Mouse (Mus musculus) hindbrain, embryonic 16.5 days (tissue): ENCODE results near the gene Adamtsl4. TPM values are rescaled to one million over a fixed set of nuclear protein-coding genes. Genes with fewer than 3 reads are reported as not detected.

ENCODE experiments used
- ATAC-seq: fragments of 200-750 bp; cut with Nextera tagmentation; 2 replicates; pipeline ENCODE4 v1.8.0; 2017; ENCODE audit warnings: moderate TSS enrichment, moderate library complexity
- H3K27ac ChIP-seq: fragments of 300-500 bp; sonication (generic); 2 replicates; pipeline ENCODE4 v1.5.1; 2014; ENCODE audit warnings: low read depth, mild to moderate bottlenecking, control low read depth, low read length, moderate library complexity
- H3K27me3 ChIP-seq: fragments of 300-500 bp; sonication (generic); replicated peaks from 2 replicates; pipeline ENCODE4 v1.6.1; 2014; ENCODE audit warnings: low read length; ENCODE audit not compliant: control insufficient read depth, insufficient read depth
- H3K36me3 ChIP-seq: fragments of 300-500 bp; sonication (generic); 2 replicates; pipeline ENCODE4 v1.6.1; 2014; ENCODE audit warnings: mild to moderate bottlenecking, low read length, moderate library complexity, mixed read lengths; ENCODE audit not compliant: control insufficient read depth, insufficient read depth
- H3K4me1 ChIP-seq: fragments of 300-500 bp; sonication (generic); 2 replicates; pipeline ENCODE4 v1.6.1; 2014; ENCODE audit warnings: low read depth, low read length; ENCODE audit not compliant: control insufficient read depth, insufficient read depth
- H3K4me2 ChIP-seq: fragments of 300-500 bp; sonication (generic); 2 replicates; pipeline ENCODE4 v1.6.1; 2014; ENCODE audit warnings: mild to moderate bottlenecking, low read length, control low read depth, moderate library complexity
- H3K4me3 ChIP-seq: fragments of 300-500 bp; sonication (generic); 2 replicates; pipeline ENCODE4 v1.5.1; 2014; ENCODE audit warnings: mild to moderate bottlenecking, low read length, control low read depth, moderate library complexity
- H3K9ac ChIP-seq: fragments of 300-500 bp; sonication (generic); 2 replicates; pipeline ENCODE4 v1.6.1; 2014; ENCODE audit warnings: low read depth, mild to moderate bottlenecking, control low read depth, low read length, moderate library complexity
- H3K9me3 ChIP-seq: fragments of 300-500 bp; sonication (generic); 2 replicates; pipeline ENCODE4 v1.6.1; 2014; ENCODE audit warnings: mild to moderate bottlenecking, low read length, moderate library complexity; ENCODE audit not compliant: control insufficient read depth
- WGBS: fragments of 180-500 bp; shearing (Covaris S2); extraction: QIAGEN DNeasy Blood & Tissue Kit; methylation state at CpG from one replicate; pipeline ENCODE4 v1.1.7; 2014; 5-methylcytosine and 5-hydroxymethylcytosine counted together
- polyA plus RNA-seq: library from polyadenylated mRNA; unstranded; fragments of >200 nt; fragmentation: Nextera tagmentation; extraction: Ambion mirVana; gene quantifications from 2 replicates; pipeline ENCODE4 v1.2.1, GENCODE M21; 2015

Adamtsl4 gene
- polyA plus RNA-seq, 1 experiment from 2014 or later: 1.4 TPM

GRCm38 (mm10) chr3:95703276-95703675 lies 15.6 kb upstream of the Adamtsl4 start:
- Histone ChIP-seq H3K36me3 (no peaks in the 10 kb centered on the region), H3K4me3 (no peak overlapping the region), H3K4me1 (peaks cover 3% of the 10 kb centered on the region; the same call in 1 of the 2 replicates), H3K27ac (no peak overlapping the region), H3K27me3 (no peaks in the 10 kb centered on the region), H3K4me2 (no peak overlapping the region), H3K9ac (no peak overlapping the region), H3K9me3 (no peaks in the 10 kb centered on the region)
- WGBS: 96% methylated on average over 3 of the region's 3 CpGs
- no peak for ATAC-seq

DNA sequence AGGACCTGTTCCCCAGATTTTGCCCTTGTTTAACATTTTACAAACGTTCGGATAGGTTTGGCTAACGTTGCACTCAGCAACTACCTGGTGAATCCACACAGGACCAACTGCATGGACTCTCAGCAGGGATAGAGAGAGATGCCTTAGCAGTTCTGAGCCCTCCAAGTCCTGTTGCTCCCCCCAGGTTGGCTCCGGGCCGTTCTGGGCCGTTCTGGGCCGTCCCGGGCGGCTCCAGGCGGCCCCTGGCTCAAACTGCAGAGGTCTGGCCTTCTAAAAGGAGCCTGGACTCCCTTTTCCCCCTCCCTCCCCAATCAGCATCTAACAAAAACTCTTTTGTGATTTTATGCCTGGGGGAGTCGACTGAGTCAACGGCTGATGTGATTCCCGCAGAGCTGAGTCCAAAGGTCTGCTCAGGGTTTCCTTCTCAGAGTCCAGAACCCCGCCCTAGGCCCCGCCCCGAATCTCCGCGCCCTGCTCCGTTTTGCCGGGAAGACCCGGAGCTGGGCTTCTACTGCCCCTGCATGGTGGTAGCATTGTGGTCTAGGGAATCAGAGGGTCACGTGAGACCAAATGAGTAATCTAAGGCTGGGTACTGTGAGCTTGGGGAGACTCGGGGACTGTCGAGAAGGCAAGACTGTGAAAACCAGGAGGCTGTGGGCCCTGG lies 14.3 kb upstream of the Adamtsl4 start:
- Histone ChIP-seq H3K27ac (no peak overlapping the region), H3K4me3 (peak overlapping the region; percentile 25), H3K9me3 (no peaks in the 10 kb centered on the region), H3K9ac (peak overlapping the region; percentile 35), H3K4me2 (peak overlapping the region; percentile 49), H3K4me1 (peaks cover 3% of the 10 kb centered on the region; the same call in 1 of the 2 replicates), H3K36me3 (no peaks in the 10 kb centered on the region), H3K27me3 (no peaks in the 10 kb centered on the region)
- ATAC-seq: peak; percentile 85
- WGBS: 5% methylated on average over 24 of the region's 24 CpGs

- no peaks in the 10 kb centered on the region for H3K36me3 ChIP-seq
- no peak overlapping the region for H3K4me3 ChIP-seq
- H3K4me2 ChIP-seq: no peak overlapping the region
- no peaks in the 10 kb centered on the region for H3K27me3 ChIP-seq
- ATAC-seq: no peak
- WGBS: 87% methylated on average over 2 of the region's 2 CpGs
- H3K27ac ChIP-seq: no peak overlapping the region
- no peaks in the 10 kb centered on the region for H3K9me3 ChIP-seq
- H3K9ac ChIP-seq: no peak overlapping the region
- peaks cover 3% of the 10 kb centered on the region; the same call in 1 of the 2 replicates for H3K4me1 ChIP-seq
Measured at GRCm38 (mm10) chr3:95701085-95701484, 13.4 kb upstream of the Adamtsl4 start.

- Histone ChIP-seq H3K9ac (no peak overlapping the region), H3K27ac (no peak overlapping the region), H3K4me2 (no peak overlapping the region), H3K4me3 (no peak overlapping the region), H3K36me3 (no peaks in the 10 kb centered on the region), H3K27me3 (no peaks in the 10 kb centered on the region), H3K4me1 (peaks cover 3% of the 10 kb centered on the region; the same call in 1 of the 2 replicates), H3K9me3 (no peaks in the 10 kb centered on the region)
- 53% methylated on average over 6 of the region's 6 CpGs for WGBS
- ATAC-seq: peak; percentile 47
Measured at GRCm38 (mm10) chr3:95700233-95700681, 12.5 kb upstream of the Adamtsl4 start.

DNA sequence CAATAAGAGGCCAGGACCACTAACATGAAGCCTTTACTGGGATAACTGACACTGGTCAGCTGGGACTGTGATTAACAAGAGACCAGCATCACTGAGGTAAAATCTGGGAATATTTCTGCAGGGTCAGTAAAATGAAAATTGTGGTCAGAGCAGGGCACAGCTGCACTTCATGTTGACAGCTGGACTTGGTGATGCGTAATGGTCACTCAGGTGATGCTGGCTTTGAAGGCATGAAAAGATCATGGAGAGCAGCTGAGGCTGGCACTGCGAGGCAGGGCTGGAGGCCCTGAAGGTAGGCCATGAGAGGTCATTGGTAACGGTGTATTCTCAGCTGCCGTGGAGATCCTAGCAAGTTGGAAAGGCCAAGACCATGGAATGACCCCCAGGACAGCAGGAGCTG lies 10.6 kb upstream of the Adamtsl4 start:
- 94% methylated on average over 4 of the region's 4 CpGs for WGBS

GRCm38 (mm10) chr3:95696360-95696759 lies 8.6 kb upstream of the Adamtsl4 start:
- H3K36me3 ChIP-seq: no peaks in the 10 kb centered on the region
- H3K27me3 ChIP-seq: no peaks in the 10 kb centered on the region
- H3K27ac ChIP-seq: no peak overlapping the region
- no peak overlapping the region for H3K9ac ChIP-seq
- no peak overlapping the region for H3K4me2 ChIP-seq
- no peak for ATAC-seq
- no peaks in the 10 kb centered on the region; the same call in 1 of the 2 replicates for H3K4me1 ChIP-seq
- 40% methylated on average over 7 of the region's 7 CpGs for WGBS
- no peaks in the 10 kb centered on the region for H3K9me3 ChIP-seq
- no peak overlapping the region for H3K4me3 ChIP-seq

More for the DNA sequence above, 10.6 kb upstream of the Adamtsl4 start:
- peaks cover 3% of the 10 kb centered on the region; the same call in 1 of the 2 replicates for H3K4me1 ChIP-seq
- H3K9me3 ChIP-seq: no peaks in the 10 kb centered on the region
- H3K27me3 ChIP-seq: no peaks in the 10 kb centered on the region
- no peak overlapping the region for H3K4me3 ChIP-seq
- no peaks in the 10 kb centered on the region for H3K36me3 ChIP-seq
- no peak overlapping the region for H3K9ac ChIP-seq
- ATAC-seq: no peak
- no peak overlapping the region for H3K4me2 ChIP-seq
- no peak overlapping the region for H3K27ac ChIP-seq

DNA sequence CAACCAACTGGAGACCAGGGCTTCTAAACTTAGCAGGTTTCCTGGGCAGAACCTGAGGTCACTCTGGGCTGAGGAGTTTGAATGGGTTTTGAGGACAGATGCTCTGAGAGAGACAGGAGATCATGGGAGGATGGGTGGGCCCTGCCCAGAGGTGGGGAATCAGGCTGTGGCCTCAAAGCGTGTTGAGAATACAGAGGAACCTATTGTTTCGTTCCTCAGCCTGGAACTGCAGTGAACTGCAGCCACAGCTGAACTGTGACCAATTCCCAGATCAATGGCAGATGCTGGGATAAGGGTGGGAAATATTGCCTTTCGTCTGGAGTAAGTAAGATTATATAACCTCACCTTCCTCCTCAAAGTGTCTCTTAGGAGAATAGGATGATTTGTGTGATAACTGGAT lies 8.1 kb upstream of the Adamtsl4 start:
- Histone ChIP-seq H3K27me3 (no peaks in the 10 kb centered on the region), H3K4me2 (no peak overlapping the region), H3K9ac (no peak overlapping the region), H3K27ac (no peak overlapping the region), H3K9me3 (no peaks in the 10 kb centered on the region), H3K4me1 (no peaks in the 10 kb centered on the region; the same call in 1 of the 2 replicates), H3K36me3 (no peaks in the 10 kb centered on the region), H3K4me3 (no peak overlapping the region)
- no peak for ATAC-seq
- WGBS: 25% methylated on average over 3 of the region's 3 CpGs

- no peak for ATAC-seq
- 87% methylated on average over 11 of the region's 11 CpGs for WGBS
- Histone ChIP-seq H3K9me3 (no peaks in the 10 kb centered on the region), H3K9ac (no peak overlapping the region), H3K27ac (no peak overlapping the region), H3K4me1 (no peaks in the 10 kb centered on the region; the same call in 1 of the 2 replicates), H3K36me3 (no peaks in the 10 kb centered on the region), H3K27me3 (no peaks in the 10 kb centered on the region), H3K4me3 (no peak overlapping the region), H3K4me2 (no peak overlapping the region)
Measured at GRCm38 (mm10) chr3:95694808-95695703, 7.3 kb upstream of the Adamtsl4 start.
